Mouse (Mus musculus): ENCODE results near the gene En1. TPM values are rescaled to one million over a fixed set of nuclear protein-coding genes. Genes with fewer than 3 reads are reported as not detected.

En1 gene
- total and polyA plus RNA-seq, 3 experiments = not detected

- no peaks in the 10 kb centered on the region for H3K79me2 ChIP-seq (ENCODE audit: control insufficient read depth, insufficient read depth, low read length, poor library complexity)
- no peak for TF ChIP-seq MEF2A (IDR thresholded peaks at IDR 0.05; ENCODE audit: extremely low read depth, insufficient replicate concordance, low read depth, low read length, poor library complexity, severe bottlenecking)
- no peak for TF ChIP-seq ZNF384 (IDR thresholded peaks at IDR 0.05; ENCODE audit: low read depth, low read length)
- TF ChIP-seq ZMIZ1 (IDR thresholded peaks at IDR 0.05; ENCODE audit: low read depth, low read length) = no peak
- no peak for TF ChIP-seq MAZ (IDR thresholded peaks at IDR 0.05; ENCODE audit: low read depth, low read length)
- no peak for TF ChIP-seq CTCF (IDR thresholded peaks at IDR 0.05 in 2 of 3, conservative IDR thresholded peaks at IDR 0.05 in 1 of 3; ENCODE audit: control insufficient read depth in 1 of 3, insufficient read depth in 1 of 3, low read depth in 2 of 3, low read length in 3 of 3, poor library complexity in 1 of 3, severe bottlenecking in 1 of 3)
- TF ChIP-seq POLR2AphosphoS2 (IDR thresholded peaks at IDR 0.05; ENCODE audit: low read length) = no peak
- no peak for TF ChIP-seq TBP (IDR thresholded peaks at IDR 0.05; ENCODE audit: low read depth, low read length)
- no peak for TF ChIP-seq TAL1 (IDR thresholded peaks at IDR 0.05; ENCODE audit: low read length)
- no peak for TF ChIP-seq E2F4 (IDR thresholded peaks at IDR 0.05; ENCODE audit: borderline replicate concordance, low read depth, low read length)
- TF ChIP-seq MXI1 (IDR thresholded peaks at IDR 0.05; ENCODE audit: low read depth, low read length) = no peak
- TF ChIP-seq CHD2 (IDR thresholded peaks at IDR 0.05; ENCODE audit: low read length) = no peak
- TF ChIP-seq ZC3H11A (IDR thresholded peaks at IDR 0.05; ENCODE audit: low read depth, low read length) = no peak
- no peak for TF ChIP-seq GABPA (IDR thresholded peaks at IDR 0.05; ENCODE audit: low read depth, low read length)
- TF ChIP-seq JUND (IDR thresholded peaks at IDR 0.05; ENCODE audit: low read depth, low read length) = no peak
- no peak for TF ChIP-seq MAFK (IDR thresholded peaks at IDR 0.05; ENCODE audit: borderline replicate concordance, low read depth, low read length)
- no peak for TF ChIP-seq MAX (IDR thresholded peaks at IDR 0.05; ENCODE audit: low read length)
- H3K36me3 ChIP-seq (ENCODE audit: control insufficient read depth in 1 of 2, insufficient read depth in 2 of 2, low read length in 2 of 2) = no peaks in the 10 kb centered on the region
- no peak for DNase-seq (ENCODE audit: low read depth, low spot score)
- no peak overlapping the region for H3K9ac ChIP-seq (ENCODE audit: control insufficient read depth, low read depth, low read length, poor library complexity, severe bottlenecking)
- no peaks in the 10 kb centered on the region for H3K4me1 ChIP-seq (ENCODE audit: control insufficient read depth in 1 of 2, insufficient read depth in 2 of 2, low read length in 2 of 2)
- H3K4me3 ChIP-seq (ENCODE audit: control insufficient read depth in 1 of 2, insufficient read depth in 1 of 2, low read depth in 2 of 2, low read length in 2 of 2) = no peak overlapping the region
- no peaks in the 10 kb centered on the region for H3K27me3 ChIP-seq (ENCODE audit: control insufficient read depth in 1 of 2, insufficient read depth in 2 of 2, low read length in 2 of 2)
- H3K9me3 ChIP-seq (replicated peaks; ENCODE audit: insufficient read depth, low read length) = no peaks in the 10 kb centered on the region
- H3K27ac ChIP-seq (ENCODE audit: control insufficient read depth, low read depth, low read length) = no peak overlapping the region
These were observed 47.9 kb downstream of the En1 start for GRCm38 (mm10) chr1:120650068-120650467.

GRCm38 (mm10) chr1:120651997-120652396 lies 49.8 kb downstream of the En1 start:
- no peak overlapping the region for H3K4me3 ChIP-seq (ENCODE audit: control insufficient read depth in 1 of 2, insufficient read depth in 1 of 2, low read depth in 2 of 2, low read length in 2 of 2)
- no peak overlapping the region for H3K27ac ChIP-seq (ENCODE audit: control insufficient read depth, low read depth, low read length)
- no peak for DNase-seq (ENCODE audit: low read depth, low spot score)
- no peaks in the 10 kb centered on the region for H3K4me1 ChIP-seq (ENCODE audit: control insufficient read depth in 1 of 2, insufficient read depth in 2 of 2, low read length in 2 of 2)
- H3K9me3 ChIP-seq (replicated peaks; ENCODE audit: insufficient read depth, low read length) = no peaks in the 10 kb centered on the region
- no peak overlapping the region for H3K9ac ChIP-seq (ENCODE audit: control insufficient read depth, low read depth, low read length, poor library complexity, severe bottlenecking)
- TF ChIP-seq RAD21 (IDR thresholded peaks at IDR 0.05; ENCODE audit: low read depth, low read length) (no peak), MYC (IDR thresholded peaks at IDR 0.05; ENCODE audit: low read depth, low read length) (no peak), RCOR1 (IDR thresholded peaks at IDR 0.05; ENCODE audit: low read depth, low read length) (no peak), POLR2AphosphoS2 (IDR thresholded peaks at IDR 0.05; ENCODE audit: low read length) (no peak), ELF1 (IDR thresholded peaks at IDR 0.05; ENCODE audit: low read depth, low read length) (no peak), JUND (IDR thresholded peaks at IDR 0.05; ENCODE audit: low read depth, low read length) (no peak), TBP (IDR thresholded peaks at IDR 0.05; ENCODE audit: low read depth, low read length) (no peak), ZNF384 (IDR thresholded peaks at IDR 0.05; ENCODE audit: low read depth, low read length) (no peak), ETS1 (IDR thresholded peaks at IDR 0.05; ENCODE audit: low read depth, low read length) (no peak), ZC3H11A (IDR thresholded peaks at IDR 0.05; ENCODE audit: low read depth, low read length) (no peak), USF2 (IDR thresholded peaks at IDR 0.05; ENCODE audit: borderline replicate concordance in 1 of 2, insufficient read depth in 1 of 2, low read depth in 1 of 2, low read length in 2 of 2) (no peak), MAFK (IDR thresholded peaks at IDR 0.05; ENCODE audit: borderline replicate concordance, low read depth, low read length) (no peak), E2F4 (IDR thresholded peaks at IDR 0.05; ENCODE audit: borderline replicate concordance, low read depth, low read length) (no peak), MAZ (IDR thresholded peaks at IDR 0.05; ENCODE audit: low read depth, low read length) (no peak), TAL1 (IDR thresholded peaks at IDR 0.05; ENCODE audit: low read length) (no peak)
- H3K79me2 ChIP-seq (ENCODE audit: control insufficient read depth, insufficient read depth, low read length, poor library complexity) = no peaks in the 10 kb centered on the region
- no peaks in the 10 kb centered on the region for H3K36me3 ChIP-seq (ENCODE audit: control insufficient read depth in 1 of 2, insufficient read depth in 2 of 2, low read length in 2 of 2)
- no peaks in the 10 kb centered on the region for H3K27me3 ChIP-seq (ENCODE audit: control insufficient read depth in 1 of 2, insufficient read depth in 2 of 2, low read length in 2 of 2)
